Comparison of ENCODE assay signal across 13 mouse cellular contexts in the genomic region with DNA sequence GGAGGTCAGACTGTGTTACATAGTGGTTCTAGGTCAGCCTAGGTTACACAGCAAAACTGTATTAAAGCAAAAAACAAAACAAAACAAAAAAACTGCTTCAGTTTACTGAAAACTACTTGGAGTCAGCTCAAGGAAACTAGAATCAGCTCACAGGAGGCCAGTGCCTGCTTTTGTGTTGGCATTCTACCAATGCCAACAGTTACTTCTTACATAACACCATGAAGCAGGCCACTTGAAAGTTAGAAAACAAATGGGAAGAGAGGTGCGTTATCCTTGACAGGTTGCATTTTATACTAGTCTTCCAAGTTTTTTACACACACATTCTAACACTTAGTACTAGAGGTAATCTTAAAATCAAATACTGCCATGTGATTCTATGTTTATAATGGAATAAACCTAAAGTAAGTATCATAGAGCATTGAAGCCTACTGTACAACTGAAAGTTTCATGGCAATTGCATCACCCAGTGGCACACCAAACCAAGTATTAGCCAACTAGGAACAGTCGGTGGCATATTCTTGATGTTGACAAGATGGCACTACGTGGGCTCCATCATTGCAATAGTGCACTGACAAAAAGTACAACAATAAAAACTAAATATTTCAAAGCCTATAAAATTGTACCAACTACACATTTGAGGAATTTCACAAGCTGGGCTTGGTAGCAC. TPM values are rescaled to one million over a fixed set of nuclear protein-coding genes. Genes with fewer than 3 reads are reported as not detected.
DNase-seq lines count a peak whose midpoint lies in the region; ATAC-seq and TF ChIP-seq lines count a peak whose summit lies in the region.
"Had no signal": no experiment of that assay in that cellular context is flagged by ENCODE, and none has a peak within 500 bp of the region (broad histone marks: within the 10 kb centered on the region; RNA-seq: fewer than 3 reads in every experiment).

No protein-coding gene starts in this region.

- no peak overlapping the region for H3K4me2 ChIP-seq in kidney, embryonic 14.5 days (replicated peaks; ENCODE audit: low read depth, low read length)
- H3K4me2 ChIP-seq in lung, postnatal 0 days (replicated peaks; ENCODE audit: low read depth, low read length): no peak overlapping the region
- H3K4me2 ChIP-seq in midbrain, postnatal 0 days (ENCODE audit: low read depth, low read length, poor library complexity, severe bottlenecking): no peak overlapping the region
- H3K4me2 ChIP-seq: hindbrain, embryonic 15.5 days; liver, embryonic 13.5 days had no signal

- DNase-seq in cerebellum, adult 9-10 months: peak; percentile 51
- DNase-seq in cerebellum, postnatal 36 days: no peak
- DNase-seq in kidney, adult 11 months: peak; percentile 54
- DNase-seq in lung, postnatal 0 days (ENCODE audit: low spot score): peak; percentile 70
- DNase-seq in lung, adult 2 months: no peak
- no peak for DNase-seq in midbrain, postnatal 0 days (ENCODE audit: low spot score)
- no peak for DNase-seq in gastrocnemius, postnatal 4 days (ENCODE audit: low spot score in 2 of 2)

- no peak overlapping the region for H3K9ac ChIP-seq in kidney, embryonic 14.5 days (ENCODE audit: low read depth, low read length)
- H3K9ac ChIP-seq in lung, postnatal 0 days (replicated peaks; ENCODE audit: low read depth): no peak overlapping the region
- H3K9ac ChIP-seq in midbrain, postnatal 0 days (replicated peaks; ENCODE audit: low read length, poor library complexity, severe bottlenecking): no peak overlapping the region
- H3K9ac ChIP-seq: forebrain, postnatal 0 days; hindbrain, embryonic 15.5 days; liver, embryonic 13.5 days had no signal

- no peak overlapping the region for H3K27ac ChIP-seq in kidney, embryonic 14.5 days (ENCODE audit: low read depth, low read length)
- peak overlapping the region; percentile 72 for H3K27ac ChIP-seq in lung, postnatal 0 days (ENCODE audit: low read length)
- H3K27ac ChIP-seq in midbrain, postnatal 0 days (ENCODE audit: low read depth, low read length): no peak overlapping the region
- H3K27ac ChIP-seq: heart, embryonic 10.5 days; hindbrain, embryonic 15.5 days; liver, embryonic 13.5 days had no signal

- TF ChIP-seq CTCF in lung, postnatal 0 days (IDR thresholded peaks at IDR 0.05): no peak
- no peak for TF ChIP-seq CTCF in lung, adult 2 months (IDR thresholded peaks at IDR 0.05; ENCODE audit: insufficient read depth, low read length)
- TF ChIP-seq CTCF in midbrain, postnatal 0 days (IDR thresholded peaks at IDR 0.05): no peak

- WGBS in kidney, embryonic 14.5 days: 94% methylated on average over 3 of the region's 3 CpGs
- WGBS in lung, postnatal 0 days: 61% methylated on average over 3 of the region's 3 CpGs
- 61% methylated on average over 3 of the region's 3 CpGs for WGBS in lung, adult 2 months
- 92% methylated on average over 3 of the region's 3 CpGs for WGBS in midbrain, postnatal 0 days

- H3K4me1 ChIP-seq in kidney, embryonic 14.5 days (ENCODE audit: control insufficient read depth, insufficient read depth, low read length): no peaks in the 10 kb centered on the region
- no peaks in the 10 kb centered on the region for H3K4me1 ChIP-seq in lung, postnatal 0 days (ENCODE audit: insufficient read depth, low read depth, low read length)
- peaks cover 5% of the 10 kb centered on the region for H3K4me1 ChIP-seq in lung, adult 2 months (ENCODE audit: control insufficient read depth, insufficient read depth, low read length)
- H3K4me1 ChIP-seq in midbrain, postnatal 0 days (ENCODE audit: insufficient read depth, low read length): no peaks in the 10 kb centered on the region; the same call in 1 of the 2 replicates
- H3K4me1 ChIP-seq: hindbrain, embryonic 15.5 days; liver, embryonic 13.5 days had no signal

- TF ChIP-seq EP300 in lung, postnatal 0 days (IDR thresholded peaks at IDR 0.05): peak; percentile 36; the same call in 1 of the 2 replicates

- H3K4me3 ChIP-seq in kidney, embryonic 14.5 days (ENCODE audit: low read length): no peak overlapping the region
- no peak overlapping the region for H3K4me3 ChIP-seq in lung, postnatal 0 days (ENCODE audit: low read depth, low read length)
- no peak overlapping the region for H3K4me3 ChIP-seq in lung, adult 2 months (replicated peaks; ENCODE audit: extremely low read depth, low read depth, low read length)
- H3K4me3 ChIP-seq in midbrain, postnatal 0 days (ENCODE audit: low read depth, low read length): no peak overlapping the region
- H3K4me3 ChIP-seq: heart, embryonic 10.5 days; hindbrain, embryonic 15.5 days; liver, embryonic 13.5 days had no signal

- no peaks in the 10 kb centered on the region for H3K9me3 ChIP-seq in kidney, embryonic 14.5 days (ENCODE audit: control insufficient read depth, low read length)
- H3K9me3 ChIP-seq in lung, postnatal 0 days (ENCODE audit: low read length): no peaks in the 10 kb centered on the region
- no peaks in the 10 kb centered on the region for H3K9me3 ChIP-seq in midbrain, postnatal 0 days (ENCODE audit: low read length)
- H3K9me3 ChIP-seq: heart, embryonic 10.5 days; hindbrain, embryonic 15.5 days; liver, embryonic 13.5 days had no signal

- H3K27me3 ChIP-seq in kidney, embryonic 14.5 days (ENCODE audit: control insufficient read depth, insufficient read depth, low read length): no peaks in the 10 kb centered on the region
- no peaks in the 10 kb centered on the region for H3K27me3 ChIP-seq in lung, postnatal 0 days (replicated peaks; ENCODE audit: insufficient read depth, low read length)
- no peaks in the 10 kb centered on the region for H3K27me3 ChIP-seq in midbrain, postnatal 0 days (ENCODE audit: insufficient read depth, low read length)
- H3K27me3 ChIP-seq: hindbrain, embryonic 15.5 days; liver, embryonic 13.5 days had no signal

- H3K36me3 ChIP-seq in kidney, embryonic 14.5 days (ENCODE audit: control insufficient read depth, insufficient read depth, low read length): no peaks in the 10 kb centered on the region
- no peaks in the 10 kb centered on the region for H3K36me3 ChIP-seq in lung, postnatal 0 days (ENCODE audit: insufficient read depth, low read length)
- no peaks in the 10 kb centered on the region for H3K36me3 ChIP-seq in midbrain, postnatal 0 days (ENCODE audit: insufficient read depth, low read length)
- H3K36me3 ChIP-seq: heart, embryonic 10.5 days; hindbrain, embryonic 15.5 days; liver, embryonic 13.5 days had no signal

- TF ChIP-seq POLR2A in lung, adult 2 months (IDR thresholded peaks at IDR 0.05; ENCODE audit: borderline replicate concordance, extremely low read depth, low read depth, low read length): no peak

- ATAC-seq in kidney, embryonic 14.5 days (ENCODE audit: low FRiP score, low TSS enrichment): no peak
- ATAC-seq in lung, postnatal 0 days: peak; percentile 84
- no peak for ATAC-seq in midbrain, postnatal 0 days (ENCODE audit: low FRiP score)
- ATAC-seq: activated CD4-positive, CD25-positive, alpha-beta regulatory T cell, adult 4 months; forebrain, postnatal 0 days had no signal

RNA-seq across cellular contexts. Expression of a gene that starts 37.8 kb away (rescaled TPM):
- polyA plus RNA-seq in kidney, embryonic 14.5 days (2014; fragmentation: Nextera tagmentation; extraction: Ambion mirVana): 2.8 and 5.5 TPM in 2 replicates
- 2.3 and 2.6 TPM in 2 replicates for polyA plus RNA-seq in lung, postnatal 0 days (2015; fragmentation: Nextera tagmentation; extraction: Ambion mirVana)
- polyA plus RNA-seq in lung, adult 2 months (2012; rRNA removed): 2.7 and 5.2 TPM in 2 replicates
- total RNA-seq in midbrain, postnatal 0 days (2014; rRNA removed): 25.3 and 34.9 TPM in 2 replicates
- polyA plus RNA-seq in midbrain, postnatal 0 days (2015; fragmentation: Nextera tagmentation; extraction: Ambion mirVana): 16.1 and 18.4 TPM in 2 replicates
- 10 to 100 TPM; 44.4 to 46.8 TPM for total RNA-seq in gastrocnemius, postnatal 4 days (2021)

Comparison
In these comparisons a context has a peak if more than half of its experiments do, and no peak if none do; other contexts are left out.
1. DNase-seq: peak in cerebellum, adult 9-10 months (single experiment), kidney, adult 11 months (single experiment) and lung, postnatal 0 days (single experiment); none in cerebellum, postnatal 36 days (0 of 2), lung, adult 2 months (single experiment), midbrain, postnatal 0 days (single experiment) and gastrocnemius, postnatal 4 days (0 of 2).